Mouse (Mus musculus) liver, embryonic 15.5 days (tissue): ENCODE data around the gene Tas2r143. TPM values are rescaled to one million over a fixed set of nuclear protein-coding genes. Genes with fewer than 3 reads are reported as not detected.

Experiments
- polyA plus RNA-seq: library from polyadenylated mRNA; unstranded; fragments of >200 nt; fragmentation: Nextera tagmentation; extraction: Ambion mirVana; gene quantifications from 2 replicates; pipeline ENCODE4 v1.2.1, GENCODE M21; 2015

Tas2r143 gene
- polyA plus RNA-seq, 1 experiment from 2014 or later: not detected

Other genes starting within 250 kb of the Tas2r143 start
- not detected in 2 replicates for gene Tas2r144, start 184.9 kb upstream of the Tas2r143 start, polyA plus RNA-seq
- 6.9 and 8.1 TPM in 2 replicates for gene Gstk1, start 154.3 kb upstream of the Tas2r143 start, polyA plus RNA-seq
- gene Tmem139, start 138.3 kb upstream of the Tas2r143 start, polyA plus RNA-seq: 0.07 TPM in 1 of 2 replicates, not detected in the other
- 24.6 and 25.0 TPM in 2 replicates for gene Casp2, start 135.3 kb upstream of the Tas2r143 start, polyA plus RNA-seq
- 0.05 and 0.07 TPM in 2 replicates for gene Clcn1, start 113.6 kb upstream of the Tas2r143 start, polyA plus RNA-seq
- not detected in 2 replicates for gene Fam131b, start 75.6 kb upstream of the Tas2r143 start, polyA plus RNA-seq
- 39.7 and 41.9 TPM in 2 replicates for gene Zyx, start 50.6 kb upstream of the Tas2r143 start, polyA plus RNA-seq
- gene Epha1, start 27.0 kb upstream of the Tas2r143 start, polyA plus RNA-seq: 6.2 and 6.7 TPM in 2 replicates
- not detected in 2 replicates for gene Tas2r135, start 5.2 kb downstream of the Tas2r143 start, polyA plus RNA-seq
- not detected in 2 replicates for gene Tas2r126, start 34.3 kb downstream of the Tas2r143 start, polyA plus RNA-seq
- not detected in 2 replicates for gene Olfr458, start 65.0 kb downstream of the Tas2r143 start, polyA plus RNA-seq
- not detected in 2 replicates for gene Olfr457, start 76.1 kb downstream of the Tas2r143 start, polyA plus RNA-seq
- gene Olfr456, start 87.0 kb downstream of the Tas2r143 start, polyA plus RNA-seq: not detected in 2 replicates
- not detected in 2 replicates for gene Olfr455, start 147.3 kb downstream of the Tas2r143 start, polyA plus RNA-seq
- not detected in 2 replicates for gene Tcaf3, start 197.5 kb downstream of the Tas2r143 start, polyA plus RNA-seq
- 0.15 and 0.23 TPM in 2 replicates for gene Tcaf2, start 245.0 kb downstream of the Tas2r143 start, polyA plus RNA-seq